Mouse (Mus musculus) layer of hippocampus, postnatal 36 days (tissue): ENCODE results near the gene Cd300lg. TPM values are rescaled to one million over a fixed set of nuclear protein-coding genes. Genes with fewer than 3 reads are reported as not detected.

Experiments used
- DNase-seq, 2 experiments: peaks; one replicate each; pipeline ENCODE4 v3.0.0; 2022
- total RNA-seq, 2 experiments: library from RNA; stranded (reverse); gene quantifications; 2 replicates each; pipeline ENCODE4 v1.2.3; 2021

Gene Cd300lg
- total RNA-seq, 2 experiments from 2014 or later = not detected

DNA sequence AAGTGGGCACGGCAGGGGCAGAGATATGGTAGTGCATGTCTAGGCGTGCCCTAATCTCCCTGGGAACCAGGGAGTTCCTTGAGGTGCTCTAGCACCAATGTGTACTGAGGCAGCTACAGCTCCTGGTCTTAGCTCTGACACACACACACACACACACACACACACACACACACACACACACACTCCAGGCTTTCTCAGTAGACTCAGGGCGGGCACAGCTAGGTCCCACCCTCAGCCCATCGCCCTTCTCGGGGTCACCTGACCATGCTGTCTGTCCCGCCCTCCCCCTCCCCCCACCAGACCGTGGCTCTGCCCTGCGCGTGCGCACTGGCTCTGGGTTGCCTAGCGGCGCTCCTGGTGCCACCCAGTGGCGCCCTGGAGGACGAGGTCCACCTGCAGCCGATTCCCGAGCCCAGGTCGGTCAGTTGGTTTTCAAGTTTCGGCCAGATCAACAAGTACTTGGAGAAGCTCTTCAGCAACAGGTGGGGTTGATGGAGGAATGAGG lies 55.6 kb downstream of the Cd300lg start:
- DNase-seq = peak; percentile 64 to 66

GRCm38 (mm10) chr11:102101219-102101618 lies 59.9 kb downstream of the Cd300lg start, which contains the start of gene Ppy:
Gene Ppy (minus strand): TSS chr11:102101319.
- DNase-seq = no peak

DNA sequence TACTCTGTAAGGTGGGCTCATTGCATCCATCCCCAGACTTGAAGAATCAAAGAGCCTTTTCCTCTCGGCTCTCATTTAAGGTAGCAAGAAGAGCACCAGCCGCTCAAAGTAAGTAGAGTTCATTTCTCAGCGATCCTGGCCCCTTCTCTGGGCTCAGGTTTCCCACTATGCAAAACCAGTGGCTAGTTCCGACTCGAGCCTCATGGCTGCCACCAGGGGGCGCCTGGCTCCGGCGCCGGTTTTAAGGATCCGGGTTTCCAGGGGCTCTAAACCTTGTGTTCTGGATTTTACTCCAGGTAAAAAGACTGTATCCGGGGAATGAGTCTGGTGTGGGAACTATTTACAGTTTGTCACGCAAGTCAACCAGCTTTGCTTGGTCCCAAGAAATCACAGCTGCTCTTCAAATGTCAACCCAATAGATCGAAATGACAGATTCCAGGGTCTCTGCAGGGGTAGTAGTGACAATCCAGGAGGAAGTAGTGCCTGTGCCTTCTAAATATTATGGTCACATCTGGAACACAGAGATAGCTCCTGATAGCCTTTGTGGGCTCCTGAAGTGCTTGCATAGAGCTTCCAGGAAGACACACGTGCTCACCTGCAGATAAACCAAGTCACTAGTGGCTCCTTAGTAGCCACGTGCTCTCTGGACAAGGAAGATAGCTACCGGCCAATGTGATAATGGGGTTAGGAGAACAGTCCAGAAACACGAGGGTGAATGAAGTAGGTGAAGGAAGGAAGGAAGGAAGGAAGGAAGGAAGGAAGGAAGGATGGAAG lies 61.4 kb downstream of the Cd300lg start:
- peak; percentile 37 to 49 for DNase-seq

Other genes with a start within 250 kb of the Cd300lg start
- under 1 TPM; 0.43 to 0.50 TPM for gene Meox1, start 147.1 kb upstream of the Cd300lg start, total RNA-seq
- gene Sost, start 74.5 kb upstream of the Cd300lg start, total RNA-seq = not detected
- gene Cfap97d1, start 57.2 kb upstream of the Cd300lg start, total RNA-seq = not detected
- 100 to 1,000 TPM; 138 to 158 TPM for gene Dusp3, start 54.5 kb upstream of the Cd300lg start, total RNA-seq
- 10 to 100 TPM; 88.5 to 90.2 TPM for gene Mpp3, start 13.0 kb upstream of the Cd300lg start, total RNA-seq
- gene Mpp2, start 47.0 kb downstream of the Cd300lg start, total RNA-seq = 100 to 1,000 TPM; 138 to 139 TPM
- gene Ppy, start 59.8 kb downstream of the Cd300lg start, total RNA-seq = not detected
- gene Pyy, start 66.3 kb downstream of the Cd300lg start, total RNA-seq = not detected
- not detected for gene Nags, start 104.0 kb downstream of the Cd300lg start, total RNA-seq
- gene Tmem101, start 114.9 kb downstream of the Cd300lg start, total RNA-seq = 10 to 100 TPM; 29.5 to 30.6 TPM
- 10 to 100 TPM; 59.4 to 60.8 TPM for gene Lsm12, start 143.8 kb downstream of the Cd300lg start, total RNA-seq
- 10 to 100 TPM; 52.0 to 58.5 TPM for gene G6pc3, start 148.1 kb downstream of the Cd300lg start, total RNA-seq
- 100 to 1,000 TPM; 227 to 234 TPM for gene Hdac5, start 188.7 kb downstream of the Cd300lg start, total RNA-seq
- 1 to 10 TPM in 1 of 2 experiments, under 1 TPM in 1; 0.58 to 1.5 TPM for gene BC030867, start 207.4 kb downstream of the Cd300lg start, total RNA-seq
- 1 to 10 TPM; 1.0 to 1.2 TPM for gene Asb16, start 227.2 kb downstream of the Cd300lg start, total RNA-seq
- gene Tmub2, start 243.4 kb downstream of the Cd300lg start, total RNA-seq = 10 to 100 TPM; 64.2 to 64.8 TPM